Mouse (Mus musculus) granulocyte monocyte progenitor cell, adult 5-6 weeks (primary cell): Measurements from ENCODE around the gene A030005K14Rik. TPM values are rescaled to one million over a fixed set of nuclear protein-coding genes. Genes with fewer than 3 reads are reported as not detected.
A peak's percentile ranks its signal among the peaks of the same experiment; 100 is the strongest.

Experiments
- ATAC-seq: replicated peaks from 2 replicates; pipeline ENCODE4 v1.8.0; 2016; ENCODE audit warnings: mild to moderate bottlenecking, moderate TSS enrichment, inconsistent platforms; ENCODE audit not compliant: poor library complexity, severe bottlenecking
- total RNA-seq, 2 experiments: library from RNA; stranded (forward) in 1 of 2; stranded (reverse) in 1 of 2; fragments of 200-712, 200-1000 nt in 1 of 2; fragments of >200 nt in 1 of 2; fragmentation: Nextera tagmentation in 1 of 2; gene quantifications; 2 replicates each; pipeline ENCODE4 v1.2.3; 2014 to 2017

Gene A030005K14Rik
- total RNA-seq, 2 experiments from 2014 or later, result not detected

DNA sequence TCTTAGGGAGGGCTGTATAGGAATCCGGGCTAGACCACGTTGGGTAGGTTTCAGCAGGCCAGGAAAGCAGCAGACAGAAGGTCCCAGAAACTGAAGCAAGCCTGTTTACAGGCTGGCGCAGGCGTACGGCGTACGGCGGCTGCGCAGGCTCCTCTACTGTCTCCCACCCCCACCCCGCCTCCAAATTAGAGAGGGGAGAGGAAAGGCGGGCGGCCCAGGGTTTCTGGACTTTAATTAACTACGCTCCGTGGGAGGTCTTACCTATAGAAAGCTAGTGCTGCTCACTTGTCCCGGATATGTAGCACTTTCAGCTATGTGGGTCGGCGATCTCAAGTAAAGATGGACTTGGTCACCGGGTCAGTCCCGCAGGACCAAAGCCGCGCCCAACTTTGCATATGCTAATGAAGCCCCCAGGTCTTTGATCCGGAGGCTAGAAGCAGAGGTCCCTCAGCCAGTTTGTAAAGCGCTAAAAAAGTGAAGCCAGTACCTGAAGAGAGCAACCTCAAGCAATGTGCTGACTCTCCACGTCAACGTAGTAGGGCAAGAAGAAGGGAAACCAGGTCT is 21.0 kb downstream of the A030005K14Rik start, which contains the start of gene Slc19a3:
TSS of gene Slc19a3 (minus strand) at position 340 of the 564 bp plus-strand sequence.
- ATAC-seq, result peak; percentile 61

DNA sequence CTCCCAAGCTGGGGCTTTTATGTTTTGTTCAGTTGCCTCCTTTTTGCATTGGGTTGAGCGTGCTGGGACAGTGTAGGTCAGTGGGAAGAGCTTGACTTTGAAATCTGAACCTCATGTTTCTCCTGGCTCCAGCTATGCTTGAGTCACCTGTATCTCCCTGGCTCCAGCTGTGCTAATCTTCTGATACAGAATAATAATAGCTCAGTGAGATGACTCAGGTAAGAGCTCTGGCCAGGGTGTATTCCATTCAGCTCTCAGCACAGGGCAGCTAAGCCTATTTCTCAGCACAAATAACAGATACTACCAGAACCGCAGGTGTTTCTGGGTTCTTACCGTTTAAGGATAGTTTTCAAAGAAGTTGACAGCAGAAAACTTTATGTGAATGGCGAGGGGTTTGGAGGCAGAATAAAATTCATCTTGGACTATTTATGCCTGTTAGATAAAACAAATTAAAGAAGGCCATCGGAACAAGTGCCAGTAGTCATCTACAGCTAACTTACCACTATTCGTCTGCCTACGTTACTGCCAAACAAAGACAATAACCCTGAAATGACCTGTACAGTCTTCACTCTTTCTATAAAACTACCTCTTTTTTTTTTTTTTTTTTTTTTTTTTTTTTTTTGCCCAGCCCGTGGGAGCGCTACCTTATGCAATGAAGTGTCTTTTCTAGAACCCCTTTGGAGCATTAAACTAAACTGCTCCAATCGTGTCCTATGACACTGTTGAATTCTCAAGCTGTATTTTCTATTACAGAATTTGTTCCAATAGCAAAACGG is 22.1 kb downstream of the A030005K14Rik start:
- ATAC-seq, result no peak

DNA sequence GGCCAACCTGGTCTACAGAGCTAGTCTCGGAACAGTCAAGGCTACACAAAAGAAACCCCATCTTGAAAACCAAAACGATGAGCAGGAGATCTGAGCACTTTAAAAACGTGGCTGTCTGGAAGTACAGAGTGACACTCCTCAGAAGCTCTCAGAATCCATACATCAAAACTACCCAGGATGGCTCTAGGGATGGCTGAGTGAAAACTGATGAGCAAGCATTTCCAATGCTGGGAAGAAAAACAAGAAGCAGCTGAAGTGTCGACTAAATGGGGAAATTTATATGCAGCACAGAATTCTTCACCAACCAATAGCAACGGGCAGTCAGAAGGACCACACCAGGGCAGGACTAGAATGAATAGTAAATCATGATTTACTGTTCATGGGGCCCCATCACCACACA is 24.7 kb downstream of the A030005K14Rik start:
- ATAC-seq, result no peak

DNA sequence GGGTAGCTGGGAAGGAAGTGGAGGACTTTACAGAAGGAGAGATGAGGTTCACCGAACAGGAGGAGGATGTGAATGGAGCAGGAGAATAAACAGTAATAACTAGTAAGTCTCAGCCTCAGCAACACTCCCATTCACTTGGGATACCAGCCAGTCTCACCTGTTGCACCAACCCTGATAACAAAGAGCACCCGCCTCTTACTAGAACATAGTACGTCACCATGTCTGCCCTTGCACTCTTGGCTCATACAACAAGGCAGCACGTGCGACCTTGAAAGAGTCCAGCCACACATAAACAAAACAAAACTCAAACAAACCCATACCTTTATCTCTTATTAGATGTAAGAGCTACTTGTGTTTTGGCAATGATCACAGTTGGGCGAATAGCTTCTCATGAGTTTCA is 26.7 kb downstream of the A030005K14Rik start:
- ATAC-seq, result no peak

DNA sequence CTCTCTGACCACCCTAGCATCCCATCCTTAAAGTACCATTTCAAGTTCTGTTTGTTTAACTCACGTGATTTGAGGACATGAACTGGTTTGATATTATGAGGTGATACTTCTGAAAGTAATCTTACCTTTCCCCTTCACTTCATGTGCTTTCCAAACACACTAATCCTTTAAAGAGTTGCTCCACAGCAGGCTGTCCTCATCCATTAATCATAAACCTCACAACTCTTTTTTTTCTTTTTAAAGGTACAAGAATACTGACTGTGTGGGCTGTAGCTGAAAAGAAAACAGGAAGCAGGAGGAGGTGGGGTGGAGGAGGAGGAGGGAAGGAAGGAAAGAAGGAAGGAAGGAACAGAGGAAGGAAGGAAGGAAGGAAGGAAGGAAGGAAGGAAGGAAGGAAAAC is 27.2 kb downstream of the A030005K14Rik start:
- ATAC-seq, result no peak

DNA sequence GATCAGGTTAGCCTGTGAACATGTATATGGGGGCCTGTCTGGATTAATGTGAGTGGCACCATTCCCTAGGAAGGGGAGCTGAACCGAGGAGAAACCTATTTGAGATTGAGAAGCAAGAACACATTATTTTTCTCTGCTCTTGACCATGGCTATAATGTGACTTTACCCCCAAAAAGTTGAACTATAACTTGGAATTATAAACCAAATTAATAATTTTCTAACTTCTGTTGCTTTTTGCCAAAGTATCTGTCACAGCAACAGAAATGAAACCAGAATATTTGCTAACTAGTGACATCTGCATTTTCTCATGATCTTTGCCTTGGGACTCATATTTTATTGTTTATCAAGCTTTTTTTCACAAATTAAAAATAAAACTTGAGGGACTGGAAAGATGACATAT is 42.6 kb downstream of the A030005K14Rik start:
- ATAC-seq, result no peak

DNA sequence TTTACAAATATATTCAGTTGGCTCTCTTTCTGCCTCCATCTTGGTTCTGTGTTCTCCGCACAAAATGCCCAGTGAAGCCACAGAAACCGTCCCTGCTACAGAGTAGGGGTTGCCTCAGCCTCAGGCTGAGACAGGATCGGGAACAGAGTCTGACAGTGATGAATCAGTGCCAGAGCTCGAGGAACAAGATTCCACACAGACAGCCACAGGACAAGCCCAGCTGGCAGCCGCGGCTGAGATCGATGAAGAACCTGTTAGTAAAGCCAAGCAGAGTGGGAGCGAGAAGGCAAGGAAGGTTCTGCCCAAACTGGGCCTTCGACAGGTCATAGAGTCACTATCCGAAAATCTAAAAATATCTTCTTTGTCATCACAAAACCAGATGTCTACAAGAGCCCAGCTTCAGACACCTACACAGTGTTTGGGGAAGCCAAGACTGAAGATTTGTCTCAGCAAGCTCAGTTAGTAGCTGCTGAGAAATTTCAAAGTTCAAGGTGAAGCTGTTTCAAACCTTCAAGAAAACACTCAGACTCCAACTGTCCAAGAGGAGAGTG is 43.8 kb downstream of the A030005K14Rik start:
- no peak for ATAC-seq

DNA sequence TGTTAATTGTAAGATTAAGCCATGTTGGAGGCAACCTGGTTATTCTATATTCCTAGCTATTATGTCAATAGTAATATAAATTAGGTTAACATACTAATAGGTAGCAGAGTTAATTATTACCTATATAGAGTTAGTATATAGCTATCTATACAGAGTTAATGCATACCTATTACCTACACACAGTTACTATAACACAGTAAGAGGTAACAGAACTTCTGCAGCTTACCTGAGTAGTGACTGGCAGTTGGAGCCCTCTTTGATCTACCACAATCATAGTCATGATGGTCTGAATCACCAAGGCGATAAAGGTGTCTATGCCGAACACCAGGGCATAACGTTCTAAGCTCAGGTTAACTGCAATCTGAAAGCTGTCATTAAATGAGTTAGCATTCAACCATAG is 44.7 kb downstream of the A030005K14Rik start:
- no peak for ATAC-seq

Other genes with a start within 250 kb of the A030005K14Rik start
- gene Agfg1, start 219.9 kb downstream of the A030005K14Rik start, total RNA-seq (2014; fragmentation: Nextera tagmentation), result 23.1 and 26.3 TPM in 2 replicates
- gene Agfg1, start 219.9 kb downstream of the A030005K14Rik start, total RNA-seq (2017), result 32.5 and 33.5 TPM in 2 replicates
- gene A030005L19Rik, start 146.1 kb downstream of the A030005K14Rik start, total RNA-seq (2014; fragmentation: Nextera tagmentation), result 1.5 TPM in 1 of 2 replicates, not detected in the other
- not detected in 2 replicates for gene A030005L19Rik, start 146.1 kb downstream of the A030005K14Rik start, total RNA-seq (2017)
- gene A030014E15Rik, start 134.5 kb downstream of the A030005K14Rik start, total RNA-seq (2014; fragmentation: Nextera tagmentation), result not detected in 2 replicates
- not detected in 2 replicates for gene A030014E15Rik, start 134.5 kb downstream of the A030005K14Rik start, total RNA-seq (2017)
- gene Gm6217, start 128.0 kb downstream of the A030005K14Rik start, total RNA-seq (2014; fragmentation: Nextera tagmentation), result not detected in 2 replicates
- gene Gm6217, start 128.0 kb downstream of the A030005K14Rik start, total RNA-seq (2017), result not detected in 2 replicates
- gene A030003K21Rik, start 116.0 kb downstream of the A030005K14Rik start, total RNA-seq (2014; fragmentation: Nextera tagmentation), result not detected in 2 replicates
- gene A030003K21Rik, start 116.0 kb downstream of the A030005K14Rik start, total RNA-seq (2017), result not detected in 2 replicates
- gene Gm7544, start 103.4 kb downstream of the A030005K14Rik start, total RNA-seq (2014; fragmentation: Nextera tagmentation), result not detected in 2 replicates
- not detected in 2 replicates for gene Gm7544, start 103.4 kb downstream of the A030005K14Rik start, total RNA-seq (2017)
- not detected in 2 replicates for gene Gm47955, start 99.1 kb downstream of the A030005K14Rik start, total RNA-seq (2014; fragmentation: Nextera tagmentation)
- not detected in 2 replicates for gene Gm47955, start 99.1 kb downstream of the A030005K14Rik start, total RNA-seq (2017)
- not detected in 2 replicates for gene Gm47959, start 58.8 kb downstream of the A030005K14Rik start, total RNA-seq (2014; fragmentation: Nextera tagmentation)
- not detected in 2 replicates for gene Gm47959, start 58.8 kb downstream of the A030005K14Rik start, total RNA-seq (2017)
- not detected in 2 replicates for gene Slc19a3, start 20.9 kb downstream of the A030005K14Rik start, total RNA-seq (2014; fragmentation: Nextera tagmentation)
- not detected in 2 replicates for gene Slc19a3, start 20.9 kb downstream of the A030005K14Rik start, total RNA-seq (2017)
- gene Krtap28-10, start 16.9 kb downstream of the A030005K14Rik start, total RNA-seq (2014; fragmentation: Nextera tagmentation), result not detected in 2 replicates
- gene Krtap28-10, start 16.9 kb downstream of the A030005K14Rik start, total RNA-seq (2017), result not detected in 2 replicates
- gene Gm47969, start 14.4 kb downstream of the A030005K14Rik start, total RNA-seq (2014; fragmentation: Nextera tagmentation), result not detected in 2 replicates
- not detected in 2 replicates for gene Gm47969, start 14.4 kb downstream of the A030005K14Rik start, total RNA-seq (2017)
- gene Krtap28-13, start 1.6 kb upstream of the A030005K14Rik start, total RNA-seq (2014; fragmentation: Nextera tagmentation), result not detected in 2 replicates
- gene Krtap28-13, start 1.6 kb upstream of the A030005K14Rik start, total RNA-seq (2017), result not detected in 2 replicates
- not detected in 2 replicates for gene Ccl20, start 57.4 kb upstream of the A030005K14Rik start, total RNA-seq (2014; fragmentation: Nextera tagmentation)
- gene Ccl20, start 57.4 kb upstream of the A030005K14Rik start, total RNA-seq (2017), result not detected in 2 replicates
- not detected in 2 replicates for gene Daw1, start 100.4 kb upstream of the A030005K14Rik start, total RNA-seq (2014; fragmentation: Nextera tagmentation)
- not detected in 2 replicates for gene Daw1, start 100.4 kb upstream of the A030005K14Rik start, total RNA-seq (2017)